Comparison of ENCODE assay signal across 8 mouse cellular contexts in genomic region chr9:22003163-22003554, GRCm38 (mm10). TPM values are rescaled to one million over a fixed set of nuclear protein-coding genes. Genes with fewer than 3 reads are reported as not detected.
DNase-seq lines count a peak whose midpoint lies in the region; ATAC-seq and TF ChIP-seq lines count a peak whose summit lies in the region.

No protein-coding gene starts in this region.

- H3K4me2 ChIP-seq in kidney, embryonic 14.5 days (replicated peaks; ENCODE audit: low read depth, low read length), result peak overlapping the region; percentile 62
- peak overlapping the region; percentile 80 for H3K4me2 ChIP-seq in hindbrain, embryonic 14.5 days (replicated peaks)
- H3K4me2 ChIP-seq in liver, embryonic 15.5 days, result peak overlapping the region; percentile 88

- peak; percentile 1; the same call in 1 of the 2 replicates for ATAC-seq in kidney, embryonic 14.5 days (ENCODE audit: low FRiP score, low TSS enrichment)
- ATAC-seq in hindbrain, embryonic 14.5 days (ENCODE audit: low FRiP score), result no peak; the same call in 1 of the 2 replicates
- ATAC-seq in liver, embryonic 15.5 days (ENCODE audit: insufficient read depth), result peak; percentile 19

- H3K36me3 ChIP-seq in kidney, embryonic 14.5 days (ENCODE audit: control insufficient read depth, insufficient read depth, low read length), result peaks cover 40% of the 10 kb centered on the region
- H3K36me3 ChIP-seq in ES-E14 (ENCODE audit: control insufficient read depth, insufficient read depth, low read length, poor library complexity, severe bottlenecking), result peaks cover 45% of the 10 kb centered on the region
- peaks cover 39% of the 10 kb centered on the region for H3K36me3 ChIP-seq in hindbrain, embryonic 14.5 days (replicated peaks; ENCODE audit: control insufficient read depth, insufficient read depth)
- H3K36me3 ChIP-seq in liver, embryonic 15.5 days (replicated peaks), result peaks cover 41% of the 10 kb centered on the region

- H3K27me3 ChIP-seq in kidney, embryonic 14.5 days (ENCODE audit: control insufficient read depth, insufficient read depth, low read length), result no peaks in the 10 kb centered on the region
- no peaks in the 10 kb centered on the region for H3K27me3 ChIP-seq in hindbrain, embryonic 14.5 days (ENCODE audit: control insufficient read depth, insufficient read depth, low read length)
- H3K27me3 ChIP-seq in liver, embryonic 15.5 days, result peaks cover 33% of the 10 kb centered on the region

- peak overlapping the region; percentile 59; the same call in 1 of the 2 replicates for H3K27ac ChIP-seq in kidney, embryonic 14.5 days (ENCODE audit: low read depth, low read length)
- peak overlapping the region; percentile 75 for H3K27ac ChIP-seq in ES-E14 (ENCODE audit: insufficient read depth, low read depth, low read length, poor library complexity, severe bottlenecking)
- peak overlapping the region; percentile 84 for H3K27ac ChIP-seq in hindbrain, embryonic 14.5 days
- peak overlapping the region; percentile 76 for H3K27ac ChIP-seq in liver, embryonic 15.5 days (replicated peaks)

- H3K4me3 ChIP-seq in kidney, embryonic 14.5 days (ENCODE audit: low read length), result peak overlapping the region; percentile 74
- H3K4me3 ChIP-seq in ES-E14 (ENCODE audit: insufficient read depth in 1 of 2, low read depth in 1 of 2, low read length in 2 of 2, poor library complexity in 1 of 2, severe bottlenecking in 1 of 2), result peak overlapping the region; percentile 76 to 87
- H3K4me3 ChIP-seq in hindbrain, embryonic 14.5 days (replicated peaks; ENCODE audit: low read length), result peak overlapping the region; percentile 71
- peak overlapping the region; percentile 74 for H3K4me3 ChIP-seq in liver, embryonic 15.5 days (replicated peaks)

- DNase-seq in kidney, adult 11 months, result no peak
- no peak for DNase-seq in ES-E14 (ENCODE audit: low read depth, low spot score)
- DNase-seq in embryo, embryonic 11.5 days (ENCODE audit: low read depth, low spot score), result peak; percentile 31
- peak; percentile 51 for DNase-seq in hindbrain, embryonic 14.5 days (ENCODE audit: low spot score)
- DNase-seq in right cerebral cortex, postnatal 14 days, result peak; percentile 38
- DNase-seq in urinary bladder, postnatal 10 days (ENCODE audit: low spot score), result no peak

- under 1% methylated on average over 18 of the region's 18 CpGs for WGBS in kidney, embryonic 14.5 days
- WGBS in hindbrain, embryonic 14.5 days, result under 1% methylated on average over 18 of the region's 18 CpGs
- under 1% methylated on average over 18 of the region's 18 CpGs for WGBS in liver, embryonic 15.5 days (ENCODE audit: insufficient replicate concordance)

- H3K9me3 ChIP-seq in kidney, embryonic 14.5 days (ENCODE audit: control insufficient read depth, low read length), result no peaks in the 10 kb centered on the region
- no peaks in the 10 kb centered on the region for H3K9me3 ChIP-seq in ES-E14 (ENCODE audit: control insufficient read depth, insufficient read depth, low read depth, low read length)
- H3K9me3 ChIP-seq in hindbrain, embryonic 14.5 days (ENCODE audit: control insufficient read depth, low read length), result no peaks in the 10 kb centered on the region
- no peaks in the 10 kb centered on the region for H3K9me3 ChIP-seq in liver, embryonic 15.5 days (replicated peaks)

- H3K9ac ChIP-seq in kidney, embryonic 14.5 days (ENCODE audit: low read depth, low read length), result peak overlapping the region; percentile 68
- peak overlapping the region; percentile 84 for H3K9ac ChIP-seq in ES-E14 (ENCODE audit: insufficient read depth, low read depth, low read length, poor library complexity, severe bottlenecking)
- H3K9ac ChIP-seq in hindbrain, embryonic 14.5 days, result peak overlapping the region; percentile 77
- H3K9ac ChIP-seq in liver, embryonic 15.5 days, result peak overlapping the region; percentile 65

- in situ Hi-C loops in ES-E14 (cut with MboI; ENCODE audit: low sequenced_read_pairs in 2 of 2, unreplicated experiment in 2 of 2), result no loop called here

- H3K4me1 ChIP-seq in kidney, embryonic 14.5 days (ENCODE audit: control insufficient read depth, insufficient read depth, low read length), result peaks cover 18% of the 10 kb centered on the region
- peaks cover 0 to 13% of the 10 kb centered on the region in 2 experiments; a peak in 2 of 4 replicates for H3K4me1 ChIP-seq in ES-E14 (ENCODE audit: control insufficient read depth in 2 of 2, insufficient read depth in 2 of 2, low read length in 2 of 2, poor library complexity in 1 of 2)
- peaks cover 21% of the 10 kb centered on the region for H3K4me1 ChIP-seq in hindbrain, embryonic 14.5 days (replicated peaks; ENCODE audit: control insufficient read depth, insufficient read depth, low read length)
- H3K4me1 ChIP-seq in liver, embryonic 15.5 days (replicated peaks), result peaks cover 26% of the 10 kb centered on the region

TF ChIP-seq in ES-E14, 5 proteins besides CTCF, POLR2A, EP300 and RAD21:
- TF ChIP-seq CHD2 (IDR thresholded peaks at IDR 0.05; ENCODE audit: low read depth, low read length), result peak; percentile 24; the same call in 1 of the 2 replicates
- TF ChIP-seq HCFC1 (IDR thresholded peaks at IDR 0.05; ENCODE audit: borderline replicate concordance, insufficient read depth, low read length), result no peak
TF ChIP-seq in ES-E14: peak in this region for 1.

RNA-seq across cellular contexts. Expression of gene Prkcsh, which starts 0.6 kb away (rescaled TPM):
- polyA plus RNA-seq in kidney, embryonic 14.5 days (2014; fragmentation: Nextera tagmentation; extraction: Ambion mirVana), result 104 and 118 TPM in 2 replicates
- total RNA-seq in ES-E14 (2012; rRNA removed), result 234 and 379 TPM in 2 replicates
- polyA plus RNA-seq in hindbrain, embryonic 14.5 days (2014; fragmentation: Nextera tagmentation; extraction: Ambion mirVana), result 70.1 and 73.6 TPM in 2 replicates
- 50.6 and 57.5 TPM in 2 replicates for polyA plus RNA-seq in liver, embryonic 15.5 days (2015; fragmentation: Nextera tagmentation; extraction: Ambion mirVana)

RNA-seq across cellular contexts. Expression of gene Ccdc151, which starts 0.7 kb away (rescaled TPM):
- polyA plus RNA-seq in kidney, embryonic 14.5 days (2014; fragmentation: Nextera tagmentation; extraction: Ambion mirVana), result 1.8 and 2.3 TPM in 2 replicates
- 1.4 and 2.5 TPM in 2 replicates for total RNA-seq in ES-E14 (2012; rRNA removed)
- 4.1 and 6.2 TPM in 2 replicates for polyA plus RNA-seq in hindbrain, embryonic 14.5 days (2014; fragmentation: Nextera tagmentation; extraction: Ambion mirVana)
- polyA plus RNA-seq in liver, embryonic 15.5 days (2015; fragmentation: Nextera tagmentation; extraction: Ambion mirVana), result not detected in 2 replicates

RNA-seq across cellular contexts. Expression of gene Rgl3, which starts 13.9 kb away (rescaled TPM):
- polyA plus RNA-seq in kidney, embryonic 14.5 days (2014; fragmentation: Nextera tagmentation; extraction: Ambion mirVana), result 13.7 and 20.8 TPM in 2 replicates
- total RNA-seq in ES-E14 (2012; rRNA removed), result 0.27 and 0.37 TPM in 2 replicates
- polyA plus RNA-seq in hindbrain, embryonic 14.5 days (2014; fragmentation: Nextera tagmentation; extraction: Ambion mirVana), result 1.3 and 1.9 TPM in 2 replicates
- 0.10 and 0.13 TPM in 2 replicates for polyA plus RNA-seq in liver, embryonic 15.5 days (2015; fragmentation: Nextera tagmentation; extraction: Ambion mirVana)

RNA-seq across cellular contexts. Expression of gene Epor, which starts 39.9 kb away (rescaled TPM):
- polyA plus RNA-seq in kidney, embryonic 14.5 days (2014; fragmentation: Nextera tagmentation; extraction: Ambion mirVana), result 10.5 and 11.4 TPM in 2 replicates
- total RNA-seq in ES-E14 (2012; rRNA removed), result 1.7 and 3.9 TPM in 2 replicates
- 1.4 and 2.4 TPM in 2 replicates for polyA plus RNA-seq in hindbrain, embryonic 14.5 days (2014; fragmentation: Nextera tagmentation; extraction: Ambion mirVana)
- polyA plus RNA-seq in liver, embryonic 15.5 days (2015; fragmentation: Nextera tagmentation; extraction: Ambion mirVana), result 124 and 142 TPM in 2 replicates

RNA-seq across cellular contexts. Expression of gene Swsap1, which starts 47.6 kb away (rescaled TPM):
- polyA plus RNA-seq in kidney, embryonic 14.5 days (2014; fragmentation: Nextera tagmentation; extraction: Ambion mirVana), result 11.4 and 12.8 TPM in 2 replicates
- 9.5 and 10.8 TPM in 2 replicates for total RNA-seq in ES-E14 (2012; rRNA removed)
- 18.2 and 19.9 TPM in 2 replicates for polyA plus RNA-seq in hindbrain, embryonic 14.5 days (2014; fragmentation: Nextera tagmentation; extraction: Ambion mirVana)
- polyA plus RNA-seq in liver, embryonic 15.5 days (2015; fragmentation: Nextera tagmentation; extraction: Ambion mirVana), result 2.2 and 2.5 TPM in 2 replicates

Comparison
In these comparisons a context has a peak if more than half of its experiments do, and no peak if none do; other contexts are left out.
1. DNase-seq: peak in embryo, embryonic 11.5 days (single experiment), hindbrain, embryonic 14.5 days (single experiment) and right cerebral cortex, postnatal 14 days (single experiment); none in kidney, adult 11 months (single experiment), ES-E14 (single experiment) and urinary bladder, postnatal 10 days (single experiment).
2. Peak in every context shown above with its lines, with median percentiles within 50 percentile points of each other: H3K27ac ChIP-seq, H3K4me2 ChIP-seq, H3K4me3 ChIP-seq and H3K9ac ChIP-seq.